Mouse (Mus musculus): ENCODE results near the gene Idnk. TPM values are rescaled to one million over a fixed set of nuclear protein-coding genes. Genes with fewer than 3 reads are reported as not detected.

Gene Idnk
- polyA plus RNA-seq, 1 experiment from 2014 or later: 62.6 TPM

- Histone ChIP-seq H3K4me3 (ENCODE audit: low read depth, low read length) (no peak overlapping the region), H3K4me1 (ENCODE audit: control insufficient read depth, insufficient read depth, low read length) (peaks cover 14% of the 10 kb centered on the region; the same call in 1 of the 2 replicates), H3K27ac (ENCODE audit: low read depth, low read length) (no peak overlapping the region), H3K27me3 (ENCODE audit: control insufficient read depth, insufficient read depth, low read length) (peaks cover 5% of the 10 kb centered on the region; the same call in 1 of the 2 replicates), H3K9ac (replicated peaks; ENCODE audit: low read depth, low read length) (no peak overlapping the region), H3K36me3 (ENCODE audit: control insufficient read depth, insufficient read depth, low read length) (no peaks in the 10 kb centered on the region), H3K4me2 (ENCODE audit: low read depth, low read length) (no peak overlapping the region), H3K9me3 (ENCODE audit: control insufficient read depth, low read length) (no peaks in the 10 kb centered on the region)
- 83% methylated on average over 5 of the region's 5 CpGs for WGBS
- no peak for ATAC-seq (ENCODE audit: low read depth)
Observed at GRCm38 (mm10) chr13:58210441-58210840, 53.0 kb downstream of the Idnk start.

- ATAC-seq (ENCODE audit: low read depth): no peak
- Histone ChIP-seq H3K9me3 (ENCODE audit: control insufficient read depth, low read length) (no peaks in the 10 kb centered on the region), H3K27ac (ENCODE audit: low read depth, low read length) (no peak overlapping the region), H3K36me3 (ENCODE audit: control insufficient read depth, insufficient read depth, low read length) (no peaks in the 10 kb centered on the region), H3K4me3 (ENCODE audit: low read depth, low read length) (no peak overlapping the region), H3K4me2 (ENCODE audit: low read depth, low read length) (no peak overlapping the region), H3K27me3 (ENCODE audit: control insufficient read depth, insufficient read depth, low read length) (peaks cover 5% of the 10 kb centered on the region; the same call in 1 of the 2 replicates), H3K4me1 (ENCODE audit: control insufficient read depth, insufficient read depth, low read length) (peaks cover 20% of the 10 kb centered on the region; the same call in 1 of the 2 replicates), H3K9ac (replicated peaks; ENCODE audit: low read depth, low read length) (no peak overlapping the region)
- 80% methylated on average over 2 of the region's 2 CpGs for WGBS
Observed at GRCm38 (mm10) chr13:58212530-58212929, 55.1 kb downstream of the Idnk start.

GRCm38 (mm10) chr13:58213801-58214200 is 56.4 kb downstream of the Idnk start:
- H3K4me2 ChIP-seq (ENCODE audit: low read depth, low read length): peak overlapping the region; percentile 61
- peak overlapping the region; percentile 100; the same call in 1 of the 2 replicates for H3K4me3 ChIP-seq (ENCODE audit: low read depth, low read length)
- no peak overlapping the region for H3K27ac ChIP-seq (ENCODE audit: low read depth, low read length)
- H3K36me3 ChIP-seq (ENCODE audit: control insufficient read depth, insufficient read depth, low read length): no peaks in the 10 kb centered on the region
- peaks cover 5% of the 10 kb centered on the region; the same call in 1 of the 2 replicates for H3K27me3 ChIP-seq (ENCODE audit: control insufficient read depth, insufficient read depth, low read length)
- no peak for ATAC-seq (ENCODE audit: low read depth)
- H3K9me3 ChIP-seq (ENCODE audit: control insufficient read depth, low read length): no peaks in the 10 kb centered on the region
- WGBS: 72% methylated on average over 8 of the region's 8 CpGs
- H3K9ac ChIP-seq (replicated peaks; ENCODE audit: low read depth, low read length): no peak overlapping the region; the same call in 1 of the 2 replicates
- peaks cover 20% of the 10 kb centered on the region; the same call in 1 of the 2 replicates for H3K4me1 ChIP-seq (ENCODE audit: control insufficient read depth, insufficient read depth, low read length)

Other genes starting within 250 kb of the Idnk start
- gene Spock1, start 249.3 kb upstream of the Idnk start, polyA plus RNA-seq (2014; fragmentation: Nextera tagmentation; extraction: Ambion mirVana): 133 and 157 TPM in 2 replicates
- gene Klhl3, start 44.1 kb upstream of the Idnk start, polyA plus RNA-seq (2014; fragmentation: Nextera tagmentation; extraction: Ambion mirVana): 15.2 and 17.6 TPM in 2 replicates
- 52.4 and 55.9 TPM in 2 replicates for gene Hnrnpa0, start 29.1 kb upstream of the Idnk start, polyA plus RNA-seq (2014; fragmentation: Nextera tagmentation; extraction: Ambion mirVana)
- 108 and 144 TPM in 2 replicates for gene Ubqln1, start 58.0 kb downstream of the Idnk start, polyA plus RNA-seq (2014; fragmentation: Nextera tagmentation; extraction: Ambion mirVana)
- 25.6 and 29.7 TPM in 2 replicates for gene Gkap1, start 118.0 kb downstream of the Idnk start, polyA plus RNA-seq (2014; fragmentation: Nextera tagmentation; extraction: Ambion mirVana)
- 1.9 and 2.3 TPM in 2 replicates for gene Kif27, start 201.5 kb downstream of the Idnk start, polyA plus RNA-seq (2014; fragmentation: Nextera tagmentation; extraction: Ambion mirVana)
- 24.5 TPM in 2 replicates for gene 2210016F16Rik, start 227.6 kb downstream of the Idnk start, polyA plus RNA-seq (2014; fragmentation: Nextera tagmentation; extraction: Ambion mirVana)
- 27.3 and 28.8 TPM in 2 replicates for gene Rmi1, start 244.6 kb downstream of the Idnk start, polyA plus RNA-seq (2014; fragmentation: Nextera tagmentation; extraction: Ambion mirVana)
- 1,230 and 1,490 TPM in 2 replicates for gene Hnrnpk, start 245.7 kb downstream of the Idnk start, polyA plus RNA-seq (2014; fragmentation: Nextera tagmentation; extraction: Ambion mirVana)